Mouse (Mus musculus) right cerebral cortex, postnatal 10 days (tissue): ENCODE data around the gene Hnrnpll.
A peak's percentile ranks its signal among the peaks of the same experiment; 100 is the strongest.

Experiments
- DNase-seq, 2 experiments: peaks; one replicate each; pipeline ENCODE4 v3.0.0; 2021; ENCODE audit warnings: low spot score in 2 of 2

Hnrnpll gene

DNA sequence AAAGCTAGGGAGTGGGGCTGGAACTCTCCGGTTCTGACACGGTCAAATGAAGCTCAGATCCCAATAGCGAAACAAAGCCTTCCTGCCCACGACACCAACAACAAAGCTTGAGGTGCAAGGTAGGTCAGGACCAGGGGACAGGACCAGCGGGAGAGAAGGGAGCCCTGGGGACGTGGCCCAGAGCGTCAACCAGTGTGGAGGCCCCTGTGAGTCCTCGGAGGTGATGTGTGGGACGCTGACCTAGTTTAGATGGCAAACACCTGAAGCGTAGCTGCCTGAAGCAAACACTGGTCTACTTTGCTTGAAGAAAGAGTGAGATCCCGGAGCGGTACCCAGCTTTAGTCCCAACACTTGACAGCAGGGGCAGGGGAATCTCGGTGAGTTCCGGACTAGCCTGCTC lies 62.5 kb downstream of the Hnrnpll start:
- DNase-seq: no peak

DNA sequence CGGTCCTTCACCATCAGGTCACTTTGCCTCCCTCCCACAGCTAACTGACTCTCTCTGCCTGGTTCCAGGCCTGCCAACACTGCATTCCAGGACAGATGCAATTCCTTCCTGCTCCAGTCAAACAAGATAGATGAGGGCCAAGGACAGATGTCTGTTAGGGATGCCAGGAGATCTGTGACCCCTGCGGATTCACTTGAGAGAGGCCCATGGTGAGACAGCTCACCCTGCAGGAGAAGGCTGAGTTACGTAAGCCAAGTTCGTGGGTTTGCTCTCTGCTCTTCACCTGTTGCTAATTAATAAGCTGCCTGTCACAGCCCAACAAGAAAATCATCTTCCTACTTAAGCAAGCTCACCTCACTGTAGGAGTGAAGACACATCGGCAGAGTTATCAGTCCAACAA lies 63.1 kb downstream of the Hnrnpll start:
- no peak for DNase-seq

- DNase-seq: peak in 1 of 2 experiments; percentile 32
Measured at GRCm38 (mm10) chr17:79995091-79995691, 66.9 kb downstream of the Hnrnpll start.

DNA sequence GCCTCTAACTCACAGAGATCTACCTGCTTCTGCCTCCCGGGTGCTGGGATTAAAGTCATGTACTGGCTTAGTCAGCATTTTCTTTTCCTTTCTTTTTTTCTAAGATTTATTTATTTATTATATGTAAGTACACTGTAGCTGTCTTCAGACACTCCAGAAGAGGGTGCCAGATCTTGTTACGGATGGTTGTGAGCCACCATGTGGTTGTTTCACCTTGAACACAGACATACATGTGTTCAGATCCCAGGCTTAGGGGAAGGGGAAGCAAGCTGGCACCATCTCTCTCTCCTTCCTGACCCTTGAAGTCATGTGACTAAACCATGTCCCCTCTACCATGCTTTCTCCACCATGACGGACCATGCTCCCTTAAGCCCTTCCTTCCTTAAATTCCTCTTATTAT lies 70.0 kb downstream of the Hnrnpll start:
- no peak for DNase-seq

DNA sequence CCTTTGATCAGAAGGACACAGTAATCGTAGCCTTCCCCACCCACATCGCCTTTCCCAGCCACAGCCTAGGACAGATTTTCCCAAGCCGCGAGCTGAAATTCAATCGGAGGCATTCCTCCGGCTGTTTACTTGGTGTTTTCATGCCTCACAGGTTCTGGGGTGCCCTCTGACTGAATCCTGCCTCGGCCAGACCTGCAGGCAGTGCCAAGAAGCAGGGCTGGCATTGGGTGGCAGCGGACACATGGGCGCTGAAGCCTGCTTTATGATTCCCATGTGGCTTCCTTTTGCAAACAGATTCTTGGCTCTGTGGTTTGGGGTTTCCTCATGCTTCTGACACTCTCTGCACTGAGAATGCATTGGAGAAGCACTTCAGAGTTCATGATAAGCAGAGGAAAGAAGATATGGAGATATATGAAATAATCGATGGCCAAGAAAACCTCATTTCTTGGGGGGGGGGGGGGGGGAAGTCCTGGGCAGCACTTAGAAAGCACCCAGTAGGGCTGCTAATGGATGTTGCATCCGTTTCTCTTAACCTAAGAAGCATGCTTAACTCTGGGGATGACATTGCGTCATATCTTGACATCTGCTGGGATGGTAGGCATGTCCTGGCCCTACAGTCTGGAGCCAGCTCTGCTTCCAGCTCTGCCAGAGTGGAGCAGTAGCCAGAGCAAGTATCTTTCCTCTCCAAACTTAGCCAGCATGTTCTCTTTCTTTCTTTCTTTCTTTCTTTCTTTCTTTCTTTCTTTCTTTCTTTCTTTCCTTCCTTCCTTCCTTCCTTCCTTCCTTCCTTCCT lies 70.8 kb downstream of the Hnrnpll start:
- DNase-seq: no peak

GRCm38 (mm10) chr17:79990161-79990560 lies 72.0 kb downstream of the Hnrnpll start:
- DNase-seq: no peak

DNA sequence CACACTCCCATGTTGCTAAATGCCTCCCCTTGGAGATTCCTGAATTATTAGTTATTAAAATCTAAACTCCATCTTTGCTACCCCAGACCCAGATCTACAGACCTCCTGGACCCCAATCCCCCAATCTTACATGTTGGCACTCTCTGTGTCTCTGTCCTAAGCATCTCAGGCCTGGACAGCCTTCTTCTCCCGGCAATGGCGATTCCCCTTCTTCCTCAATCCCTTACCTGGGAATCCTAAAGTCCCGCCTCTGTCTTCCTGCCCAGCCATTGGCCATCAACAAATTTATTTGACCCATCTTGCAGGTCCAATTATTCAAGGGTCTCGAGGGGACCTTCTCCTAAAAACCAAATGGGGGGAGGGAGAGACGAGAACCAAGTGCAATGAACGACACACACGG lies 77.7 kb downstream of the Hnrnpll start:
- DNase-seq: no peak

- DNase-seq: no peak
Measured at GRCm38 (mm10) chr17:79982955-79983529, 79.1 kb downstream of the Hnrnpll start.

DNA sequence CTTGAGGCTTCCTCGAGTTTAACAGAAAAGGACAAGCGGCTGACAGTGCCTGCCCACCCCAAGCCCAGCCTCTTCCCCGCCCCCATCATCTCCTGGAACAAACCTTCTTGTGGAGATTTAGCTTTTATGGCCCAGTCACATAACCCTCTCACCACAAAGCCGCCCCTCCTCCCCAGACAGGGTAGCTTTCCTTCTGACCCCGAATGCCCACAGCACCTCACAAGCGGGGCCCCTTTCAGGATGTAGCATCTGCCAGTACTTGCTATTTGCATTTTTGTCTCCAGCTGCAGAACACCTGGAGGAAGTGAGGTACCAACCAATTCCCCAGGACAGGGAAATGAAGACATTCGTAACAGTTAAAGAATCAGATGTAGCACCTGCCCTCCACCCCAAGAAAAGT lies 79.6 kb downstream of the Hnrnpll start:
- DNase-seq: no peak

- DNase-seq: no peak
Measured at GRCm38 (mm10) chr17:79981758-79982481, 80.2 kb downstream of the Hnrnpll start.

DNA sequence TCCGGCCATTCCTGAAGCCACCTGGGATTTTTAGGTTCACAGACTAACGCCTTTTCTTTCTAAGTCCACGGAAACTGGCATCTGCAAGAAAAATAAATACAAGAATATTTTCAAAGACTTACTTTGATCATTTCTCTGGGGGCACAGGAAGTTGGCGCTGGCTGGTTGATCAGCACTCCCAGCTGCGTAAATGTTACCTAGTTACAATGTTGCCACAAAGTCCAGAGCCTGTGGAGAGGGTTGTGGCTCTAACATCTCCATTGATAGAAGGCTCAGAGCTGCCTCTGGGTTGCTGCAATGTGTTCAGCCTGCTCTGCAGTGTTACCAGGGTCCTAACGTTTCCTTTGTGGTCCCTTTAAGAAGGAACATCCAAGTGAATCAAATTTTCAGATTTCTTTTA lies 80.8 kb downstream of the Hnrnpll start:
- no peak for DNase-seq

DNA sequence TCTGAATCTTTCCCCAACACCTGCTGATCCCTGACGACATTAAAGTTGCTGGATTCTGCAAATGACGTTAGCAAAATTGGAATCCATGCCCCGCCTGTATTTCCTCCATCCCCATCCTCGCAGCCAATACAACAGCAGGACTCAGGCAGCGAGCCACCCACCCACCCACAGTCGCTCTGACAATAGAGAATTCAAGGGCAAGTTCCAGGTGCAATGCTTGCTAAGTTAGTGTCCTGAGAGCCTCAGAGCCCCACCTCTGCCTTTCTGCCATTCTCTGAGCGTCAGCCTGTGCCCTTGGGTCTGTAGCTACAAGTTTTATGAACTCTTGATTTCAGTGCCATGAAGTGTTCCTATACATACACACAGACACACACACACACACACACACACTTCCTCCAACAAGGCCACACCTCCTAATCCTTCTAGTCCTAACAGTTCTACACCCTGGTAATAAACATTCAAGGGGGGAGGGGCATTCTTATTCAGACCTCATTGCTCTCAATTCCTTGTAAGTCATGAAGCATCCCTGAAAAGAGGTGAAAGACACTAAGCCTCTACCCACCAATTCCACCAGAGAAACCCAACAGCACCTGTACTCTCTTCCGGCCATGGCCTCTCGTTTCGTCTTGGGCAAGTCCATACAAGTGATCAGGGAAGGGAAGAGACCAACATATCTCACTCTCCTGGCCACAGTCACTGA lies 81.6 kb downstream of the Hnrnpll start:
- no peak for DNase-seq
